Mouse (Mus musculus) neural tube, embryonic 15.5 days (tissue): ENCODE data around the gene Gm9837. TPM values are rescaled to one million over a fixed set of nuclear protein-coding genes. Genes with fewer than 3 reads are reported as not detected.

Experiments used
- ATAC-seq: fragments of 200-750 bp; cut with Nextera tagmentation; 2 replicates; pipeline ENCODE4 v1.8.0; 2017; ENCODE audit warnings: mild to moderate bottlenecking, moderate TSS enrichment, moderate library complexity; ENCODE audit not compliant: low FRiP score
- H3K27ac ChIP-seq: fragments of 300-500 bp; sonication (generic); replicated peaks from 2 replicates; pipeline ENCODE4 v1.5.1; 2015; ENCODE audit warnings: mild to moderate bottlenecking, inconsistent platforms
- H3K27me3 ChIP-seq: fragments of 300-500 bp; sonication (generic); replicated peaks from 2 replicates; pipeline ENCODE4 v1.6.1; 2015; ENCODE audit warnings: inconsistent platforms
- H3K36me3 ChIP-seq: fragments of 300-500 bp; sonication (generic); 2 replicates; pipeline ENCODE4 v1.6.1; 2015; ENCODE audit warnings: inconsistent platforms
- H3K4me1 ChIP-seq: fragments of 300-500 bp; sonication (generic); 2 replicates; pipeline ENCODE4 v1.6.1; 2015; ENCODE audit warnings: inconsistent platforms
- H3K4me2 ChIP-seq: fragments of 300-500 bp; sonication (generic); 2 replicates; pipeline ENCODE4 v1.6.1; 2015; ENCODE audit warnings: inconsistent platforms, mild to moderate bottlenecking, moderate library complexity
- H3K4me3 ChIP-seq: fragments of 300-500 bp; sonication (generic); replicated peaks from 2 replicates; pipeline ENCODE4 v1.5.1; 2015; ENCODE audit warnings: mild to moderate bottlenecking, inconsistent platforms
- H3K9ac ChIP-seq: fragments of 300-500 bp; sonication (generic); replicated peaks from 2 replicates; pipeline ENCODE4 v1.6.1; 2015; ENCODE audit warnings: mild to moderate bottlenecking, inconsistent platforms
- H3K9me3 ChIP-seq: fragments of 300-500 bp; sonication (generic); replicated peaks from 2 replicates; pipeline ENCODE4 v1.6.1; 2016; ENCODE audit warnings: inconsistent platforms
- WGBS: fragments of 180-500 bp; shearing (Covaris S2); methylation state at CpG from one replicate; pipeline ENCODE4 v1.1.7; 2015; ENCODE audit warnings: mixed read lengths; 5-methylcytosine and 5-hydroxymethylcytosine counted together
- polyA plus RNA-seq: library from polyadenylated mRNA; unstranded; fragments of >200 nt; fragmentation: Nextera tagmentation; extraction: Ambion mirVana; gene quantifications from 2 replicates; pipeline ENCODE4 v1.2.1, GENCODE M21; 2015

Gm9837 gene
- not detected in 2 replicates for polyA plus RNA-seq

- Histone ChIP-seq H3K4me2 (peak within 1 kb of the TSS; percentile 56), H3K9me3 (no peaks in the 10 kb centered on the region), H3K4me3 (peak within 1 kb of the TSS; percentile 21), H3K27me3 (peaks cover 42% of the 10 kb centered on the region), H3K27ac (peak within 1 kb of the TSS; percentile 75), H3K36me3 (no peaks in the 10 kb centered on the region), H3K4me1 (peaks cover 25% of the 10 kb centered on the region), H3K9ac (0 out of 2 replicates have a peak within 1 kb of the TSS, but pooled peaks have one; percentile 31)
- 2% methylated on average over 29 of the region's 29 CpGs for WGBS
- ATAC-seq: peak; percentile 83
These were observed at the start of gene Gm9837 for GRCm38 (mm10) chr11:53469968-53470695. TSS of gene Gm9837 (minus strand) at chr11:53470479.

DNA sequence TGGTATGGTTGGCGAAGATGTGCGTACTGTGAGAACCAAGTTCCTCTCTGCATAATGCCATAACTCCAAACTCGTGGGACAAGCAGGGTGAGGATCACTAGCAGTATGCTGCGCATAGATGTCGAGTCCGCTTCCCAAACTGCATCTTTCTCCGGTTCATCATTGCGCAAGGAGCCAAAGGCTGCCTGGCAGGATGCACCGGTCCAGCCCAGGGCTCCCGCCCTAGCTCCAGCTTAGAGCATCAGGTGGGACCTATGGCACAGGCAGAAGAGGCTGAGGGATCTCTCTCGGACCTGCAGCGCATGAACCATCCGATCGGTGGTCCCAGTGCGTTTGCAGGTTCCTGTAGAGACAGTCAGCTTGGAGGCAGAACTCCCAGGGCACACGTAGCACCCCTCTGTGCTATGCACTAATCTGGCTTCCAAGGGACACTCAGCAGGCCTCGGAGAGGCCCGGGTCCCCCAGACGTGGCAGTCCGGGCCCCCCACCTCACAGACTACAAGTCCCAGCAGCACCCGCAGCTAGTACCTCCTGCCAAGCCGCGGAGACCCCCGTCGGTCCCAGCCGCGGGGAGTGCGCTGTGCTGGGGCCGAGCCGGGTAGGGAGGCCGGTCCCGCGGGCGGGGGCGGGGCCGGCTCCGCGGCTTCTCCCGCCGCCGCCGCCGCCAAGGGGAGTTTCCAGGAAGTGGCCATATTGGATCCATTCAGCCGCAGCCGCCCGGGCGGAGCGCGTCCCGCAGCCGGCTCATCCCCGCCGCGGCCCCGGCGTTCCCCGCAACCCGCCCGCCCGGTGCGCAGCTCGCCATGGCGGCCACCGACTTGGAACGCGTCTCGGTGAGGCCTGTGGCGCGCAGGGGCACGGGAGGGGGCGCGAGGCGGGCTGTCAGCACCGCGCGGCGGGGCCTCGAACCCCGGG, 49.2 kb upstream of the Gm9837 start, which contains the start of gene Sept8:
Gene Sept8 (plus strand): TSS at position 51 of the 915 bp plus-strand sequence.
- H3K4me1 ChIP-seq: peaks cover 45% of the 10 kb centered on the region
- peak within 1 kb of the TSS; percentile 78 for H3K4me3 ChIP-seq
- peak within 1 kb of the TSS; percentile 87 for H3K4me2 ChIP-seq
- H3K27ac ChIP-seq: peak within 1 kb of the TSS; percentile 81
- no peaks in the 10 kb centered on the region for H3K36me3 ChIP-seq
- H3K9me3 ChIP-seq: no peaks in the 10 kb centered on the region
- H3K9ac ChIP-seq: peak within 1 kb of the TSS; percentile 88
- WGBS: 5% methylated on average over 69 of the region's 79 CpGs
- no peaks in the 10 kb centered on the region for H3K27me3 ChIP-seq
- peak; percentile 88 for ATAC-seq

DNA sequence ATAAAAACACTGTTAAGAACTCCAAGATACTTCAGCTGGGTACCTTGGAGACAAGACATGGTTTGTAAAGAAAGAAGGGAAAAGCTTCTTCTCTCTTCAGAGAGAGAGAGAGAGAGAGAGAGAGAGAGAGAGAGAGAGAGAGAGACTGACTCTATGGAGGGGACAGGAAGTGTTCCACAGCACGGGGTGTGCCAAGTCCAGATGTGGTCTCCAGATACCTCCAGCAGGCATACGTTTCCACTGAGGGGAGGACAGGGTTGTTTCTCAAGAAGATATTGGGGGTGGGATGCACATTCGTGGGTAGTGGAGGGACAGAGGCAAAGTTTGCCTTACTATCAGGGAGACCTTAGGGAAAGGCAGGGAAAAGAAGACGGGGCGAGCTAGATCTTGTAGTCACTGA, 48.5 kb upstream of the Gm9837 start:
- Histone ChIP-seq H3K36me3 (no peaks in the 10 kb centered on the region), H3K4me3 (no peak overlapping the region), H3K4me1 (peaks cover 43% of the 10 kb centered on the region), H3K9ac (no peak overlapping the region), H3K4me2 (peak overlapping the region; percentile 87), H3K9me3 (no peaks in the 10 kb centered on the region), H3K27ac (no peak overlapping the region), H3K27me3 (no peaks in the 10 kb centered on the region)
- ATAC-seq: no peak
- 60% methylated on average over 5 of the region's 5 CpGs for WGBS

DNA sequence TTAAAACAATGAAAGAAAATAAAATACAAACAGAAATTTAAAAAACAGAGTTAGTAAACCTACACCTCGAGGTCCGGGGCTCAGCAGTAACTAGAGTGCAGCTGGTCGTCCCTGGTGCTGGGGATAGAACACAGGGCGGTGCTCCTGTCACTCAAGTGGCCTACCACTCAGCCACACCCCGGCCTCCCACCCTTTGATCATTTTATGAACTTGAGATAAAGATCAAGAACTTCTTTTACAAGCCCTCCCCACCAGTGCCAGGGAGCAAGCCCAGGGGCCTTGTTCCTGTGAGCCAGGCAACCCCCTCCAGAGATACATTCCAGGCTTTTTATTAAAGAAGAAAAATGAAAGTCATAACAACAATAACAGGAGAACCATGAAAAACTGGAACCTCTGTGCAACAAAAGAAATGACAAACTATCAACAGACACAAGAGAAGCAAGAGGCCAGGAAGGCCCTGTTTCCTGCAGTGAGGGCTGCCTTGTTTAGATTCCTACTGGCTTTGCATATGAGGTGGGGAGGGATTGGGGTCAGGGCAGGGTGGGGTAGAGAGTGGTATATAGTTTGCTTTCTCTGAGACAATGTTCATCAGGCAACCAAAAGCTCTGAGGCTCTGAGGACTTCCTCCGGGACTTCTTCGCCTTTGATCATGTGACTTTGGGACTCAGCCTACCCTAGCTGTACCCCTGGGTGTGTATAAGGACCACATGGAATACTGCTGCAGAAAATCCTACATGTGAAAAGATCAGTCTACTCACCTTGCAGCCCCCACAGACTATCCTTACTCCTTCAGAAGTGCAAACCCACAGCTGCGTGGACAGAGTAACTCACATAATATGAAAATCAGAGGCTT, 46.7 kb upstream of the Gm9837 start:
- Histone ChIP-seq H3K4me3 (no peak overlapping the region), H3K27ac (no peak overlapping the region), H3K9me3 (no peaks in the 10 kb centered on the region), H3K4me1 (peaks cover 25% of the 10 kb centered on the region), H3K4me2 (no peak overlapping the region), H3K36me3 (no peaks in the 10 kb centered on the region), H3K27me3 (no peaks in the 10 kb centered on the region), H3K9ac (no peak overlapping the region)
- 57% methylated on average over 8 of the region's 8 CpGs for WGBS
- no peak for ATAC-seq

GRCm38 (mm10) chr11:53510351-53510750, 40.1 kb upstream of the Gm9837 start:
- no peaks in the 10 kb centered on the region for H3K36me3 ChIP-seq
- 36% methylated on average over 5 of the region's 5 CpGs for WGBS
- no peak for ATAC-seq

DNA sequence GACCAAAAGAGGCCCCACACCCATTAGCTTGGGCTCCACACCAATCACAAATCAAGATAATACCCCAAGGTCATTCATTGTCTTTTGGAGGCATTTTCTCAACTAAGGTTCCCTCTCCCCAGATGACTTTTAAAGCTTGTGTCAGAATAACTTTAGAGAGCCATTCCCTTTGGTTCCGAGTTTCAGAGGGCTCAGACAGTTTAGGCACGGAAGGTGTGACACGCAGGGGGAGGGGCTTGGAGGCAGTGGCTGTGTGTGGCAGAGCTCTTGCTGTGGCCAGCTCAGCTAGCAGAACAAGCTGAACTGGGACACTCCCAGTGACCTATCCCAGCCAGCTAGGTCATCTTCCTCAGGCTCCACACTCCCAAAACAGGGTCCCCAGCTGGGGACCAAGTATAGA, 38.3 kb upstream of the Gm9837 start:
- Histone ChIP-seq H3K9ac (no peak overlapping the region), H3K27ac (no peak overlapping the region), H3K36me3 (no peaks in the 10 kb centered on the region), H3K4me1 (no peaks in the 10 kb centered on the region), H3K27me3 (no peaks in the 10 kb centered on the region), H3K9me3 (no peaks in the 10 kb centered on the region), H3K4me3 (no peak overlapping the region), H3K4me2 (no peak overlapping the region)
- ATAC-seq: no peak
- 50% methylated on average over 3 of the region's 3 CpGs for WGBS

More at GRCm38 (mm10) chr11:53510351-53510750, 40.1 kb upstream of the Gm9837 start:
- no peak overlapping the region for H3K4me2 ChIP-seq
- no peaks in the 10 kb centered on the region for H3K9me3 ChIP-seq
- H3K9ac ChIP-seq: no peak overlapping the region
- no peaks in the 10 kb centered on the region for H3K4me1 ChIP-seq
- H3K27ac ChIP-seq: no peak overlapping the region
- H3K27me3 ChIP-seq: no peaks in the 10 kb centered on the region
- H3K4me3 ChIP-seq: no peak overlapping the region

DNA sequence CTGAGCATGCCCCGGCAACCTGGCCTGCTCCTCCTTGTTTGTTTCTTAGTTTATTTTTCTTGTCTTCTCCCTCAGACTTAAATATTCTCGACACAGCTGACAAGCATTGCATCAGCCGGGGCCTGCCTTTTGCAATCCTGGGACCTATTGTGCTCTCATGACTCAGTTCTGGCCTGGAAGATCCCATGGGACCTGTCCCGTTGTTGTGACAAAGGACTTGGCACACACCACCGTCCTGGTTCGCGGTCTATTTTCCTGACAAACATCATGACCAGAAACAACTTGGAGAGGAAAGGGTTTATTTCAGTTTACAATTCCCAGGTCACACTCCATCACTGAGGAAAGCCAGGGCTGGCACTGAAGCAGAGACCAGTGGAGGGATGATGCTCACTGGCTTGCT, 37.9 kb upstream of the Gm9837 start:
- H3K4me2 ChIP-seq: no peak overlapping the region
- H3K27ac ChIP-seq: no peak overlapping the region
- WGBS: 43% methylated on average over 7 of the region's 7 CpGs

GRCm38 (mm10) chr11:53507098-53507805, 37.0 kb upstream of the Gm9837 start:
- Histone ChIP-seq H3K9me3 (no peaks in the 10 kb centered on the region), H3K36me3 (no peaks in the 10 kb centered on the region), H3K4me1 (no peaks in the 10 kb centered on the region), H3K27me3 (no peaks in the 10 kb centered on the region), H3K27ac (no peak overlapping the region), H3K4me2 (no peak overlapping the region), H3K4me3 (no peak overlapping the region), H3K9ac (no peak overlapping the region)
- 81% methylated on average over 9 of the region's 9 CpGs for WGBS
- ATAC-seq: no peak

More for the DNA sequence above, 37.9 kb upstream of the Gm9837 start:
- Histone ChIP-seq H3K36me3 (no peaks in the 10 kb centered on the region), H3K4me1 (no peaks in the 10 kb centered on the region), H3K9me3 (no peaks in the 10 kb centered on the region), H3K9ac (no peak overlapping the region), H3K4me3 (no peak overlapping the region), H3K27me3 (no peaks in the 10 kb centered on the region)
- ATAC-seq: no peak

GRCm38 (mm10) chr11:53505026-53505663, 34.9 kb upstream of the Gm9837 start:
- Histone ChIP-seq H3K9ac (no peak overlapping the region), H3K27me3 (no peaks in the 10 kb centered on the region), H3K36me3 (no peaks in the 10 kb centered on the region), H3K4me1 (no peaks in the 10 kb centered on the region), H3K4me2 (no peak overlapping the region), H3K27ac (0 out of 2 replicates have a peak overlapping the region, but pooled peaks have one; percentile 41), H3K4me3 (no peak overlapping the region), H3K9me3 (no peaks in the 10 kb centered on the region)
- no peak for ATAC-seq
- WGBS: 39% methylated on average over 5 of the region's 5 CpGs

- 93% methylated on average over 8 of the region's 8 CpGs for WGBS
- Histone ChIP-seq H3K4me2 (no peak overlapping the region), H3K27ac (no peak overlapping the region)
These were observed 34.1 kb upstream of the Gm9837 start for GRCm38 (mm10) chr11:53504376-53504775.

More at GRCm38 (mm10) chr11:53504376-53504775, 34.1 kb upstream of the Gm9837 start:
- Histone ChIP-seq H3K36me3 (no peaks in the 10 kb centered on the region), H3K27me3 (no peaks in the 10 kb centered on the region), H3K9me3 (no peaks in the 10 kb centered on the region), H3K9ac (no peak overlapping the region), H3K4me3 (no peak overlapping the region), H3K4me1 (no peaks in the 10 kb centered on the region)
- no peak for ATAC-seq
